12 mouse cellular contexts compared by ENCODE assay signal in the genomic region with DNA sequence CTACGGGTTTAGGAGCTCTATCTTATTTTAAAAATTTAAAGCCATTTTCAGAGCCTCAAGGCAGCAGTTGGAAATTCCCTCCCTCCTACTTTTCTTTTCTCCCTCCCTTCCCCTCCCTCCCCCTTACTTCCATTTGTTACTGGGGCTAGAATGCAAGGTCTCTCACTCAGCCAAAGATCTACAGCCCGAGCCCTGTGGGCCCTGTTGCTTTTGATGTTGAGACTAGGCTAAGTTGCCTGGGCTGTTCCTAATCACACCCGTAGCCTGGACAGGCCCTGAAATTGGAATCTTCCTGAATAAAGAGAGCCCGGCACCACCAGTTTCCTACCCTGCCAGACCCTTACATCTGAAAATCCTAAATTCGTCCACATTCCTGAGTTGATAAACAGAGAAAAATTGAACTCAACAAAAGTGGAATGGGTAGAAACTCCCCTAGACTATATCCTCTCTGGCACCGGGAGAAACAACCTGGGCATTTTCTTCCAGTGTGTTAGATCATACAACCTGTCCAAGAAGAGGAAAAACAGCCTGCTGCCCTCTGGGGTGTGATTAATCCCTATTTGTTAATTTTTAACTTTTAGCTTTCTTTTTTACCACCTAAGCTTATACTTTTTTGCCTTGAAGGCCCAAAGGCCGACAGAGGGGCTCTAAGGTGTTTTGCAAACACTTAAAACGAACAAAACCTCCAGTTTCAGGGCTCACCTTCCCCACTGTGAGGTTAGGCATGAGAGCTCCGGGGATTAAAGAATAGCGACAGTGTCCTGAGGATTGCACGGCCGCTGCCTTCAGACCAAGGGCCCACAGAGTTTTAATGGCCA.
A peak's percentile ranks its signal among the peaks of the same experiment; 100 is the strongest.
DNase-seq lines count a peak whose midpoint lies in the region; ATAC-seq lines count a peak whose summit lies in the region.
"Had no signal": no experiment of that assay in that cellular context is flagged by ENCODE, and none has a peak within 500 bp of the region (broad histone marks: within the 10 kb centered on the region; RNA-seq: fewer than 3 reads in every experiment).

No protein-coding gene starts in this region.

- ATAC-seq in forebrain, embryonic 12.5 days (ENCODE audit: low FRiP score): no peak
- 0 out of 2 replicates have a peak, but pooled peaks have one; percentile 50 for ATAC-seq in kidney, embryonic 14.5 days (ENCODE audit: low FRiP score, low TSS enrichment)
- ATAC-seq in liver, embryonic 12.5 days: no peak
- no peak for ATAC-seq in hindbrain, embryonic 16.5 days

- H3K9ac ChIP-seq in forebrain, embryonic 12.5 days: no peak overlapping the region
- no peak overlapping the region; the same call in 1 of the 2 replicates for H3K9ac ChIP-seq in kidney, embryonic 14.5 days (ENCODE audit: low read depth, low read length)
- no peak overlapping the region for H3K9ac ChIP-seq in liver, embryonic 12.5 days
- H3K9ac ChIP-seq in hindbrain, embryonic 16.5 days (ENCODE audit: low read depth, low read length): no peak overlapping the region
- H3K9ac ChIP-seq: heart, embryonic 12.5 days had no signal

- peak; percentile 17 for DNase-seq in forebrain, embryonic 10.5 days (ENCODE audit: extremely low spot score, low spot score)
- peak; percentile 61 for DNase-seq in embryo, embryonic 10 days (ENCODE audit: low spot score)
- DNase-seq in frontal cortex, postnatal 25 days (ENCODE audit: low spot score in 2 of 2): no peak
- no peak for DNase-seq in left cerebral cortex, adult 11 months (ENCODE audit: low spot score)
- DNase-seq: right cerebral cortex, postnatal 14 days had no signal

- no peak overlapping the region for H3K4me2 ChIP-seq in forebrain, embryonic 12.5 days
- no peak overlapping the region for H3K4me2 ChIP-seq in kidney, embryonic 14.5 days (replicated peaks; ENCODE audit: low read depth, low read length)
- H3K4me2 ChIP-seq in liver, embryonic 12.5 days: no peak overlapping the region
- no peak overlapping the region for H3K4me2 ChIP-seq in hindbrain, embryonic 16.5 days (ENCODE audit: low read length)
- H3K4me2 ChIP-seq: heart, embryonic 12.5 days had no signal

- H3K27ac ChIP-seq in forebrain, embryonic 10.5 days: no peak overlapping the region
- H3K27ac ChIP-seq in forebrain, embryonic 12.5 days: no peak overlapping the region
- H3K27ac ChIP-seq in kidney, embryonic 14.5 days (ENCODE audit: low read depth, low read length): peak overlapping the region; percentile 75
- peak overlapping the region; percentile 65; the same call in 1 of the 2 replicates for H3K27ac ChIP-seq in liver, embryonic 12.5 days
- H3K27ac ChIP-seq in hindbrain, embryonic 16.5 days (ENCODE audit: low read depth, low read length): no peak overlapping the region
- H3K27ac ChIP-seq: left cerebral cortex, adult 2 months had no signal

- H3K4me3 ChIP-seq in forebrain, embryonic 10.5 days: no peak overlapping the region
- no peak overlapping the region for H3K4me3 ChIP-seq in forebrain, embryonic 12.5 days (replicated peaks)
- H3K4me3 ChIP-seq in kidney, embryonic 14.5 days (ENCODE audit: low read length): no peak overlapping the region
- no peak overlapping the region for H3K4me3 ChIP-seq in liver, embryonic 12.5 days
- no peak overlapping the region for H3K4me3 ChIP-seq in hindbrain, embryonic 16.5 days (ENCODE audit: low read length)
- H3K4me3 ChIP-seq: heart, embryonic 12.5 days; left cerebral cortex, adult 2 months; megakaryocyte, embryonic 14.5 days had no signal

- no peaks in the 10 kb centered on the region for H3K36me3 ChIP-seq in forebrain, embryonic 10.5 days (replicated peaks)
- H3K36me3 ChIP-seq in forebrain, embryonic 12.5 days (replicated peaks): no peaks in the 10 kb centered on the region
- no peaks in the 10 kb centered on the region for H3K36me3 ChIP-seq in kidney, embryonic 14.5 days (ENCODE audit: control insufficient read depth, insufficient read depth, low read length)
- H3K36me3 ChIP-seq in liver, embryonic 12.5 days: no peaks in the 10 kb centered on the region
- no peaks in the 10 kb centered on the region for H3K36me3 ChIP-seq in hindbrain, embryonic 16.5 days (ENCODE audit: control insufficient read depth, insufficient read depth, low read length)
- H3K36me3 ChIP-seq: heart, embryonic 12.5 days had no signal

- WGBS in forebrain, embryonic 10.5 days: 16% methylated on average over 12 of the region's 12 CpGs
- 19% methylated on average over 12 of the region's 12 CpGs for WGBS in forebrain, embryonic 12.5 days
- 18% methylated on average over 12 of the region's 12 CpGs for WGBS in kidney, embryonic 14.5 days
- whole genome bisulfite sequencing in liver, embryonic 12.5 days (ENCODE audit: insufficient replicate concordance): 53% methylated on average over 12 of the region's 12 CpGs
- WGBS in hindbrain, embryonic 16.5 days: 30% methylated on average over 12 of the region's 12 CpGs

- peaks cover 24% of the 10 kb centered on the region for H3K4me1 ChIP-seq in forebrain, embryonic 10.5 days
- no peaks in the 10 kb centered on the region for H3K4me1 ChIP-seq in forebrain, embryonic 12.5 days
- peaks cover 21% of the 10 kb centered on the region for H3K4me1 ChIP-seq in kidney, embryonic 14.5 days (ENCODE audit: control insufficient read depth, insufficient read depth, low read length)
- no peaks in the 10 kb centered on the region for H3K4me1 ChIP-seq in liver, embryonic 12.5 days
- no peaks in the 10 kb centered on the region for H3K4me1 ChIP-seq in hindbrain, embryonic 16.5 days (ENCODE audit: control insufficient read depth, insufficient read depth, low read depth, low read length)
- H3K4me1 ChIP-seq: megakaryocyte, embryonic 14.5 days had no signal

- H3K27me3 ChIP-seq in forebrain, embryonic 10.5 days (ENCODE audit: poor library complexity, severe bottlenecking): no peaks in the 10 kb centered on the region
- H3K27me3 ChIP-seq in forebrain, embryonic 12.5 days: no peaks in the 10 kb centered on the region
- H3K27me3 ChIP-seq in kidney, embryonic 14.5 days (ENCODE audit: control insufficient read depth, insufficient read depth, low read length): no peaks in the 10 kb centered on the region
- no peaks in the 10 kb centered on the region for H3K27me3 ChIP-seq in liver, embryonic 12.5 days (replicated peaks)
- no peaks in the 10 kb centered on the region for H3K27me3 ChIP-seq in hindbrain, embryonic 16.5 days (replicated peaks; ENCODE audit: control insufficient read depth, insufficient read depth, low read length)
- H3K27me3 ChIP-seq: heart, embryonic 12.5 days; megakaryocyte, embryonic 14.5 days had no signal

- H3K9me3 ChIP-seq in forebrain, embryonic 10.5 days: peaks cover 22% of the 10 kb centered on the region; the same call in 1 of the 2 replicates
- peaks cover 12% of the 10 kb centered on the region for H3K9me3 ChIP-seq in forebrain, embryonic 12.5 days
- H3K9me3 ChIP-seq in kidney, embryonic 14.5 days (ENCODE audit: control insufficient read depth, low read length): peaks cover 10% of the 10 kb centered on the region; the same call in 1 of the 2 replicates
- no peaks in the 10 kb centered on the region for H3K9me3 ChIP-seq in liver, embryonic 12.5 days (replicated peaks)
- H3K9me3 ChIP-seq in hindbrain, embryonic 16.5 days (ENCODE audit: control insufficient read depth, low read length): peaks cover 10% of the 10 kb centered on the region; the same call in 1 of the 2 replicates

Comparison
In these comparisons a context has a peak if more than half of its experiments do, and no peak if none do; other contexts are left out.
1. DNase-seq: peak in forebrain, embryonic 10.5 days (single experiment) and embryo, embryonic 10 days (single experiment); none in frontal cortex, postnatal 25 days (0 of 2) and left cerebral cortex, adult 11 months (single experiment).
2. H3K27ac ChIP-seq: peak in kidney, embryonic 14.5 days (single experiment) and liver, embryonic 12.5 days (single experiment); none in forebrain, embryonic 10.5 days (single experiment), forebrain, embryonic 12.5 days (single experiment) and hindbrain, embryonic 16.5 days (single experiment).